Mouse (Mus musculus) heart, adult 2 months (tissue): ENCODE results near the gene Pik3ip1.

Experiments used
- CTCF ChIP-seq: fragments of 200-600 bp; IDR thresholded peaks from 2 replicates; pipeline ENCODE4 v1.8.1; 2022; ENCODE audit warnings: antibody characterized with exemption, mild to moderate bottlenecking, moderate library complexity
- EP300 ChIP-seq: fragments of 200-500 bp; IDR thresholded peaks from 2 replicates; pipeline ENCODE4 v1.6.1; 2011; ENCODE audit warnings: low read depth, low read length, control low read depth; ENCODE audit not compliant: insufficient read depth
- POLR2A ChIP-seq: fragments of 200-500 bp; IDR thresholded peaks from 2 replicates; pipeline ENCODE4 v1.6.1; 2011; ENCODE audit warnings: mild to moderate bottlenecking, low read depth, low read length, control low read depth; ENCODE audit not compliant: insufficient read depth

GRCm38 (mm10) chr11:3313294-3313693 lies 16.9 kb upstream of the Pik3ip1 start:
- no peak for TF ChIP-seq CTCF
- TF ChIP-seq POLR2A: no peak
- TF ChIP-seq EP300: no peak
